Mouse (Mus musculus) lung, embryonic 15.5 days (tissue): ENCODE data around the gene Gtpbp1. TPM values are rescaled to one million over a fixed set of nuclear protein-coding genes. Genes with fewer than 3 reads are reported as not detected.

ENCODE experiments used
- ATAC-seq: fragments of 200-750 bp; cut with Nextera tagmentation; 2 replicates; pipeline ENCODE4 v1.8.0; 2017; ENCODE audit warnings: moderate number of reproducible peaks, borderline replicate concordance; ENCODE audit not compliant: low FRiP score, low TSS enrichment; ENCODE audit errors: extremely low read depth
- H3K27ac ChIP-seq: fragments of 300-500 bp; sonication (generic); 2 replicates; pipeline ENCODE4 v1.5.1; 2015; ENCODE audit warnings: moderate library complexity, mild to moderate bottlenecking, inconsistent platforms
- H3K27me3 ChIP-seq: fragments of 300-500 bp; sonication (generic); 2 replicates; pipeline ENCODE4 v1.6.1; 2015; ENCODE audit warnings: inconsistent platforms
- H3K36me3 ChIP-seq: fragments of 300-500 bp; sonication (generic); 2 replicates; pipeline ENCODE4 v1.6.1; 2015; ENCODE audit warnings: inconsistent platforms
- H3K4me1 ChIP-seq: fragments of 300-500 bp; sonication (generic); 2 replicates; pipeline ENCODE4 v1.6.1; 2015; ENCODE audit warnings: inconsistent platforms
- H3K4me2 ChIP-seq: fragments of 300-500 bp; sonication (generic); 2 replicates; pipeline ENCODE4 v1.6.1; 2015; ENCODE audit warnings: inconsistent platforms, mild to moderate bottlenecking, moderate library complexity
- H3K4me3 ChIP-seq: fragments of 300-500 bp; sonication (generic); 2 replicates; pipeline ENCODE4 v1.5.1; 2015; ENCODE audit warnings: mild to moderate bottlenecking, inconsistent platforms
- H3K9ac ChIP-seq: fragments of 300-500 bp; sonication (generic); 2 replicates; pipeline ENCODE4 v1.6.1; 2015; ENCODE audit warnings: inconsistent platforms
- H3K9me3 ChIP-seq: fragments of 300-500 bp; sonication (generic); 2 replicates; pipeline ENCODE4 v1.6.1; 2016; ENCODE audit warnings: inconsistent platforms
- WGBS: fragments of 180-500 bp; shearing (Covaris S2); methylation state at CpG from one replicate; pipeline ENCODE4 v1.1.7; 2015; 5-methylcytosine and 5-hydroxymethylcytosine counted together
- polyA plus RNA-seq: library from polyadenylated mRNA; unstranded; fragments of >200 nt; fragmentation: Nextera tagmentation; extraction: Ambion mirVana; gene quantifications from 2 replicates; pipeline ENCODE4 v1.2.1, GENCODE M21; 2015

Gene Gtpbp1
- polyA plus RNA-seq, 1 experiment from 2014 or later: 34.4 TPM

GRCm38 (mm10) chr15:79763601-79764246, 73.1 kb downstream of the Gtpbp1 start:
- peak; percentile 43; the same call in 1 of the 2 replicates for ATAC-seq
- Histone ChIP-seq H3K27me3 (no peaks in the 10 kb centered on the region), H3K4me1 (peaks cover 19% of the 10 kb centered on the region), H3K4me2 (no peak overlapping the region), H3K36me3 (peaks cover 9% of the 10 kb centered on the region; the same call in 1 of the 2 replicates), H3K9me3 (no peaks in the 10 kb centered on the region), H3K4me3 (no peak overlapping the region), H3K9ac (no peak overlapping the region), H3K27ac (no peak overlapping the region)
- 76% methylated on average over 7 of the region's 7 CpGs for WGBS

GRCm38 (mm10) chr15:79764539-79765267, 74.1 kb downstream of the Gtpbp1 start:
- Histone ChIP-seq H3K4me1 (peaks cover 27% of the 10 kb centered on the region), H3K9me3 (no peaks in the 10 kb centered on the region)
- WGBS: 66% methylated on average over 11 of the region's 11 CpGs

GRCm38 (mm10) chr15:79765361-79765760, 74.7 kb downstream of the Gtpbp1 start:
- Histone ChIP-seq H3K4me2 (no peak overlapping the region), H3K4me1 (peaks cover 30% of the 10 kb centered on the region), H3K9ac (no peak overlapping the region), H3K27me3 (no peaks in the 10 kb centered on the region), H3K4me3 (no peak overlapping the region), H3K36me3 (peaks cover 9% of the 10 kb centered on the region; the same call in 1 of the 2 replicates), H3K27ac (no peak overlapping the region), H3K9me3 (no peaks in the 10 kb centered on the region)
- WGBS: 80% methylated on average over 2 of the region's 2 CpGs
- ATAC-seq: no peak

More at GRCm38 (mm10) chr15:79764539-79765267, 74.1 kb downstream of the Gtpbp1 start:
- Histone ChIP-seq H3K27ac (no peak overlapping the region), H3K4me2 (no peak overlapping the region), H3K36me3 (peaks cover 9% of the 10 kb centered on the region; the same call in 1 of the 2 replicates), H3K4me3 (no peak overlapping the region), H3K9ac (no peak overlapping the region), H3K27me3 (no peaks in the 10 kb centered on the region)
- ATAC-seq: no peak

- Histone ChIP-seq H3K4me1 (peaks cover 31% of the 10 kb centered on the region), H3K27me3 (no peaks in the 10 kb centered on the region), H3K4me3 (no peak overlapping the region), H3K36me3 (peaks cover 9% of the 10 kb centered on the region; the same call in 1 of the 2 replicates), H3K9me3 (no peaks in the 10 kb centered on the region), H3K27ac (no peak overlapping the region), H3K9ac (no peak overlapping the region), H3K4me2 (no peak overlapping the region)
- 49% methylated on average over 10 of the region's 10 CpGs for WGBS
- no peak for ATAC-seq
Measured at GRCm38 (mm10) chr15:79766168-79766567, 75.5 kb downstream of the Gtpbp1 start.

GRCm38 (mm10) chr15:79766586-79767071, 76.0 kb downstream of the Gtpbp1 start:
- Histone ChIP-seq H3K4me2 (no peak overlapping the region), H3K9ac (no peak overlapping the region), H3K36me3 (peaks cover 9% of the 10 kb centered on the region; the same call in 1 of the 2 replicates), H3K27ac (no peak overlapping the region), H3K4me3 (no peak overlapping the region), H3K27me3 (no peaks in the 10 kb centered on the region), H3K4me1 (peaks cover 34% of the 10 kb centered on the region), H3K9me3 (no peaks in the 10 kb centered on the region)
- ATAC-seq: no peak
- WGBS: 71% methylated on average over 10 of the region's 10 CpGs

- Histone ChIP-seq H3K27me3 (no peaks in the 10 kb centered on the region), H3K27ac (no peak overlapping the region), H3K4me1 (peaks cover 34% of the 10 kb centered on the region), H3K36me3 (peaks cover 9% of the 10 kb centered on the region; the same call in 1 of the 2 replicates), H3K9me3 (no peaks in the 10 kb centered on the region), H3K9ac (no peak overlapping the region), H3K4me3 (no peak overlapping the region), H3K4me2 (no peak overlapping the region)
- no peak for ATAC-seq
- 74% methylated on average over 16 of the region's 16 CpGs for WGBS
Measured at GRCm38 (mm10) chr15:79767327-79767961, 76.8 kb downstream of the Gtpbp1 start.

GRCm38 (mm10) chr15:79768302-79768701, 77.7 kb downstream of the Gtpbp1 start:
- Histone ChIP-seq H3K27ac (no peak overlapping the region), H3K4me1 (peaks cover 37% of the 10 kb centered on the region), H3K27me3 (no peaks in the 10 kb centered on the region), H3K4me2 (no peak overlapping the region), H3K9ac (no peak overlapping the region), H3K9me3 (no peaks in the 10 kb centered on the region), H3K4me3 (no peak overlapping the region), H3K36me3 (peaks cover 3% of the 10 kb centered on the region; the same call in 1 of the 2 replicates)
- ATAC-seq: no peak
- 61% methylated on average over 6 of the region's 6 CpGs for whole genome bisulfite sequencing

- Histone ChIP-seq H3K27me3 (no peaks in the 10 kb centered on the region), H3K4me3 (no peak overlapping the region), H3K4me2 (no peak overlapping the region), H3K9ac (no peak overlapping the region), H3K9me3 (no peaks in the 10 kb centered on the region), H3K4me1 (peaks cover 47% of the 10 kb centered on the region), H3K27ac (no peak overlapping the region), H3K36me3 (no peaks in the 10 kb centered on the region)
- no peak for ATAC-seq
- 63% methylated on average over 21 of the region's 21 CpGs for WGBS
Measured at GRCm38 (mm10) chr15:79770629-79771240, 80.1 kb downstream of the Gtpbp1 start.

Other genes with a start within 250 kb of the Gtpbp1 start
- 97.2 and 99.0 TPM in 2 replicates for gene Csnk1e, start 235.3 kb upstream of the Gtpbp1 start, polyA plus RNA-seq
- 0.09 TPM in 1 of 2 replicates, not detected in the other for gene Kcnj4, start 185.6 kb upstream of the Gtpbp1 start, polyA plus RNA-seq
- gene Kdelr3, start 174.4 kb upstream of the Gtpbp1 start, polyA plus RNA-seq: 89.6 and 91.0 TPM in 2 replicates
- 48.3 and 53.9 TPM in 2 replicates for gene Ddx17, start 144.1 kb upstream of the Gtpbp1 start, polyA plus RNA-seq
- gene Dmc1, start 85.7 kb upstream of the Gtpbp1 start, polyA plus RNA-seq: 3.3 TPM in 2 replicates
- 1.6 TPM in 2 replicates for gene Fam227a, start 31.9 kb upstream of the Gtpbp1 start, polyA plus RNA-seq
- gene Cby1, start 31.6 kb upstream of the Gtpbp1 start, polyA plus RNA-seq: 63.9 and 65.6 TPM in 2 replicates
- gene Tomm22, start 20.0 kb upstream of the Gtpbp1 start, polyA plus RNA-seq: 235 and 247 TPM in 2 replicates
- gene Josd1, start 2.9 kb upstream of the Gtpbp1 start, polyA plus RNA-seq: 21.1 and 21.2 TPM in 2 replicates
- 8.6 and 10.1 TPM in 2 replicates for gene Sun2, start 51.7 kb downstream of the Gtpbp1 start, polyA plus RNA-seq
- gene Dnal4, start 87.0 kb downstream of the Gtpbp1 start, polyA plus RNA-seq: 68.8 and 73.7 TPM in 2 replicates
- 2.8 and 3.4 TPM in 2 replicates for gene Nptxr, start 113.9 kb downstream of the Gtpbp1 start, polyA plus RNA-seq
- gene Npcd, start 143.4 kb downstream of the Gtpbp1 start, polyA plus RNA-seq: 0.55 TPM in 1 of 2 replicates, not detected in the other
- gene Cbx6, start 143.8 kb downstream of the Gtpbp1 start, polyA plus RNA-seq: 72.9 and 73.8 TPM in 2 replicates
- gene Apobec3, start 200.8 kb downstream of the Gtpbp1 start, polyA plus RNA-seq: 30.0 and 38.5 TPM in 2 replicates